Mouse (Mus musculus): ENCODE data around the gene Clybl. TPM values are rescaled to one million over a fixed set of nuclear protein-coding genes. Genes with fewer than 3 reads are reported as not detected.

Gene Clybl
- polyA plus RNA-seq, 1 experiment from 2014 or later: 30.6 TPM

GRCm38 (mm10) chr14:122296399-122296798 is 114.9 kb downstream of the Clybl start:
- no peak overlapping the region for H3K4me3 ChIP-seq (ENCODE audit: low read depth, low read length)
- H3K36me3 ChIP-seq (ENCODE audit: control insufficient read depth, insufficient read depth, low read length): no peaks in the 10 kb centered on the region
- no peak overlapping the region for H3K4me2 ChIP-seq (replicated peaks; ENCODE audit: low read depth, low read length)
- 52% methylated on average over 4 of the region's 4 CpGs for WGBS
- ATAC-seq (ENCODE audit: low FRiP score): no peak
- no peaks in the 10 kb centered on the region for H3K4me1 ChIP-seq (replicated peaks; ENCODE audit: control insufficient read depth, insufficient read depth, low read length)
- H3K27ac ChIP-seq (ENCODE audit: low read depth, low read length): no peak overlapping the region
- no peaks in the 10 kb centered on the region for H3K9me3 ChIP-seq (ENCODE audit: control insufficient read depth, low read length)
- no peaks in the 10 kb centered on the region for H3K27me3 ChIP-seq (ENCODE audit: control insufficient read depth, insufficient read depth, low read length)
- no peak overlapping the region for H3K9ac ChIP-seq (ENCODE audit: low read depth, low read length)
- DNase-seq (ENCODE audit: low spot score): no peak

GRCm38 (mm10) chr14:122296864-122297263 is 115.4 kb downstream of the Clybl start:
- Histone ChIP-seq H3K9ac (ENCODE audit: low read depth, low read length) (no peak overlapping the region), H3K4me2 (replicated peaks; ENCODE audit: low read depth, low read length) (no peak overlapping the region), H3K36me3 (ENCODE audit: control insufficient read depth, insufficient read depth, low read length) (no peaks in the 10 kb centered on the region), H3K4me1 (replicated peaks; ENCODE audit: control insufficient read depth, insufficient read depth, low read length) (no peaks in the 10 kb centered on the region), H3K9me3 (ENCODE audit: control insufficient read depth, low read length) (no peaks in the 10 kb centered on the region), H3K4me3 (ENCODE audit: low read depth, low read length) (no peak overlapping the region), H3K27me3 (ENCODE audit: control insufficient read depth, insufficient read depth, low read length) (no peaks in the 10 kb centered on the region), H3K27ac (ENCODE audit: low read depth, low read length) (no peak overlapping the region)
- DNase-seq (ENCODE audit: low spot score): no peak
- WGBS: 50% methylated on average over 2 of the region's 2 CpGs
- ATAC-seq (ENCODE audit: low FRiP score): no peak

GRCm38 (mm10) chr14:122297386-122298109 is 116.0 kb downstream of the Clybl start:
- WGBS: 58% methylated on average over 11 of the region's 11 CpGs
- H3K4me2 ChIP-seq (replicated peaks; ENCODE audit: low read depth, low read length): no peak overlapping the region
- no peak for DNase-seq (ENCODE audit: low spot score)
- H3K9me3 ChIP-seq (ENCODE audit: control insufficient read depth, low read length): no peaks in the 10 kb centered on the region
- no peaks in the 10 kb centered on the region for H3K36me3 ChIP-seq (ENCODE audit: control insufficient read depth, insufficient read depth, low read length)
- no peak overlapping the region for H3K4me3 ChIP-seq (ENCODE audit: low read depth, low read length)
- H3K9ac ChIP-seq (ENCODE audit: low read depth, low read length): no peak overlapping the region
- H3K27me3 ChIP-seq (ENCODE audit: control insufficient read depth, insufficient read depth, low read length): no peaks in the 10 kb centered on the region
- no peak overlapping the region for H3K27ac ChIP-seq (ENCODE audit: low read depth, low read length)
- H3K4me1 ChIP-seq (replicated peaks; ENCODE audit: control insufficient read depth, insufficient read depth, low read length): no peaks in the 10 kb centered on the region
- no peak for ATAC-seq (ENCODE audit: low FRiP score)

GRCm38 (mm10) chr14:122300261-122300660 is 118.8 kb downstream of the Clybl start:
- Histone ChIP-seq H3K9me3 (ENCODE audit: control insufficient read depth, low read length) (no peaks in the 10 kb centered on the region), H3K9ac (ENCODE audit: low read depth, low read length) (no peak overlapping the region), H3K4me3 (ENCODE audit: low read depth, low read length) (no peak overlapping the region), H3K27me3 (ENCODE audit: control insufficient read depth, insufficient read depth, low read length) (no peaks in the 10 kb centered on the region), H3K4me1 (replicated peaks; ENCODE audit: control insufficient read depth, insufficient read depth, low read length) (no peaks in the 10 kb centered on the region), H3K36me3 (ENCODE audit: control insufficient read depth, insufficient read depth, low read length) (no peaks in the 10 kb centered on the region), H3K4me2 (replicated peaks; ENCODE audit: low read depth, low read length) (no peak overlapping the region), H3K27ac (ENCODE audit: low read depth, low read length) (no peak overlapping the region)
- ATAC-seq (ENCODE audit: low FRiP score) (no peak), DNase-seq (ENCODE audit: low spot score) (no peak)
- WGBS: 83% methylated on average over 11 of the region's 11 CpGs

- Histone ChIP-seq H3K4me2 (replicated peaks; ENCODE audit: low read depth, low read length) (no peak overlapping the region), H3K9me3 (ENCODE audit: control insufficient read depth, low read length) (no peaks in the 10 kb centered on the region), H3K4me3 (ENCODE audit: low read depth, low read length) (no peak overlapping the region), H3K4me1 (replicated peaks; ENCODE audit: control insufficient read depth, insufficient read depth, low read length) (no peaks in the 10 kb centered on the region), H3K36me3 (ENCODE audit: control insufficient read depth, insufficient read depth, low read length) (no peaks in the 10 kb centered on the region), H3K27ac (ENCODE audit: low read depth, low read length) (no peak overlapping the region), H3K9ac (ENCODE audit: low read depth, low read length) (no peak overlapping the region), H3K27me3 (ENCODE audit: control insufficient read depth, insufficient read depth, low read length) (no peaks in the 10 kb centered on the region)
- ATAC-seq (ENCODE audit: low FRiP score) (no peak), DNase-seq (ENCODE audit: low spot score) (no peak)
- WGBS: 85% methylated on average over 1 of the region's 1 CpGs
Measured at GRCm38 (mm10) chr14:122303821-122304220, 122.3 kb downstream of the Clybl start.

- H3K4me2 ChIP-seq (replicated peaks; ENCODE audit: low read depth, low read length): no peak overlapping the region
Measured at GRCm38 (mm10) chr14:122305132-122305531, 123.6 kb downstream of the Clybl start.

GRCm38 (mm10) chr14:122312415-122312814 is 130.9 kb downstream of the Clybl start:
- no peaks in the 10 kb centered on the region for H3K36me3 ChIP-seq (ENCODE audit: control insufficient read depth, insufficient read depth, low read length)
- H3K4me3 ChIP-seq (ENCODE audit: low read depth, low read length): no peak overlapping the region
- no peaks in the 10 kb centered on the region for H3K9me3 ChIP-seq (ENCODE audit: control insufficient read depth, low read length)
- H3K27ac ChIP-seq (ENCODE audit: low read depth, low read length): no peak overlapping the region
- H3K4me2 ChIP-seq (replicated peaks; ENCODE audit: low read depth, low read length): no peak overlapping the region
- H3K4me1 ChIP-seq (replicated peaks; ENCODE audit: control insufficient read depth, insufficient read depth, low read length): no peaks in the 10 kb centered on the region
- ATAC-seq (ENCODE audit: low FRiP score) (no peak), DNase-seq (ENCODE audit: low spot score) (no peak)
- WGBS: 90% methylated on average over 6 of the region's 6 CpGs
- H3K9ac ChIP-seq (ENCODE audit: low read depth, low read length): no peak overlapping the region
- H3K27me3 ChIP-seq (ENCODE audit: control insufficient read depth, insufficient read depth, low read length): no peaks in the 10 kb centered on the region

More at GRCm38 (mm10) chr14:122305132-122305531, 123.6 kb downstream of the Clybl start:
- Histone ChIP-seq H3K36me3 (ENCODE audit: control insufficient read depth, insufficient read depth, low read length) (no peaks in the 10 kb centered on the region), H3K27ac (ENCODE audit: low read depth, low read length) (no peak overlapping the region), H3K9ac (ENCODE audit: low read depth, low read length) (no peak overlapping the region), H3K4me3 (ENCODE audit: low read depth, low read length) (no peak overlapping the region), H3K27me3 (ENCODE audit: control insufficient read depth, insufficient read depth, low read length) (no peaks in the 10 kb centered on the region), H3K9me3 (ENCODE audit: control insufficient read depth, low read length) (no peaks in the 10 kb centered on the region), H3K4me1 (replicated peaks; ENCODE audit: control insufficient read depth, insufficient read depth, low read length) (no peaks in the 10 kb centered on the region)
- 64% methylated on average over 8 of the region's 8 CpGs for WGBS
- ATAC-seq (ENCODE audit: low FRiP score): no peak
- DNase-seq (ENCODE audit: low spot score): no peak

GRCm38 (mm10) chr14:122313328-122313727 is 131.8 kb downstream of the Clybl start:
- DNase-seq (ENCODE audit: low spot score) (no peak), ATAC-seq (ENCODE audit: low FRiP score) (no peak)
- Histone ChIP-seq H3K4me1 (replicated peaks; ENCODE audit: control insufficient read depth, insufficient read depth, low read length) (no peaks in the 10 kb centered on the region), H3K27me3 (ENCODE audit: control insufficient read depth, insufficient read depth, low read length) (no peaks in the 10 kb centered on the region), H3K4me2 (replicated peaks; ENCODE audit: low read depth, low read length) (no peak overlapping the region), H3K9ac (ENCODE audit: low read depth, low read length) (no peak overlapping the region), H3K4me3 (ENCODE audit: low read depth, low read length) (no peak overlapping the region), H3K27ac (ENCODE audit: low read depth, low read length) (no peak overlapping the region), H3K36me3 (ENCODE audit: control insufficient read depth, insufficient read depth, low read length) (no peaks in the 10 kb centered on the region), H3K9me3 (ENCODE audit: control insufficient read depth, low read length) (no peaks in the 10 kb centered on the region)
- WGBS: 94% methylated on average over 4 of the region's 4 CpGs

- Histone ChIP-seq H3K4me2 (replicated peaks; ENCODE audit: low read depth, low read length) (no peak overlapping the region), H3K27me3 (ENCODE audit: control insufficient read depth, insufficient read depth, low read length) (no peaks in the 10 kb centered on the region), H3K9ac (ENCODE audit: low read depth, low read length) (no peak overlapping the region), H3K9me3 (ENCODE audit: control insufficient read depth, low read length) (no peaks in the 10 kb centered on the region), H3K4me3 (ENCODE audit: low read depth, low read length) (no peak overlapping the region), H3K27ac (ENCODE audit: low read depth, low read length) (no peak overlapping the region), H3K36me3 (ENCODE audit: control insufficient read depth, insufficient read depth, low read length) (no peaks in the 10 kb centered on the region), H3K4me1 (replicated peaks; ENCODE audit: control insufficient read depth, insufficient read depth, low read length) (no peaks in the 10 kb centered on the region)
- DNase-seq (ENCODE audit: low spot score) (no peak), ATAC-seq (ENCODE audit: low FRiP score) (no peak)
- WGBS: 92% methylated on average over 12 of the region's 12 CpGs
Measured at GRCm38 (mm10) chr14:122315743-122316142, 134.2 kb downstream of the Clybl start.
